Mouse (Mus musculus): ENCODE results near the gene Tmem268.
A peak's percentile ranks its signal among the peaks of the same experiment; 100 is the strongest.

Tmem268 gene

DNA sequence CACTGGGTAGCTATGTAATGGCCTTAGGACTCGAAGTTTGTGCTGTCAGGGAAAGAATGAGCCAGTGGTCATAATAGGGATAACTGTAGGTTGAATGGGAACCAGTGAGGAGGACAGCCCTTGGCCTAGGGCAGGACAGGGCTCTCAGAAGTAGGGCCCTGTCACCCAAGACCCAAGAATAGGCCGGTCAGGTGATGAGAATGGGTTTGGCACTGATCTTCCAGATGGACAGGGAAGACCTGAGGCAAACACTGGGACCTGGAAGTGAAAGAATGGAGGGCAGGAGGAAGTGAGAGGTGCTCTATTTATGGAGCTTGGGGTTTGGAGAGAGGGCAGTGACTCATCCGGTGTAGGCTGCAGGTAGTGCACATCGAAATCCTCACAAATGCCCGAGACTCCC lies 1.9 kb upstream of the Tmem268 start:
- no peak for DNase-seq

DNA sequence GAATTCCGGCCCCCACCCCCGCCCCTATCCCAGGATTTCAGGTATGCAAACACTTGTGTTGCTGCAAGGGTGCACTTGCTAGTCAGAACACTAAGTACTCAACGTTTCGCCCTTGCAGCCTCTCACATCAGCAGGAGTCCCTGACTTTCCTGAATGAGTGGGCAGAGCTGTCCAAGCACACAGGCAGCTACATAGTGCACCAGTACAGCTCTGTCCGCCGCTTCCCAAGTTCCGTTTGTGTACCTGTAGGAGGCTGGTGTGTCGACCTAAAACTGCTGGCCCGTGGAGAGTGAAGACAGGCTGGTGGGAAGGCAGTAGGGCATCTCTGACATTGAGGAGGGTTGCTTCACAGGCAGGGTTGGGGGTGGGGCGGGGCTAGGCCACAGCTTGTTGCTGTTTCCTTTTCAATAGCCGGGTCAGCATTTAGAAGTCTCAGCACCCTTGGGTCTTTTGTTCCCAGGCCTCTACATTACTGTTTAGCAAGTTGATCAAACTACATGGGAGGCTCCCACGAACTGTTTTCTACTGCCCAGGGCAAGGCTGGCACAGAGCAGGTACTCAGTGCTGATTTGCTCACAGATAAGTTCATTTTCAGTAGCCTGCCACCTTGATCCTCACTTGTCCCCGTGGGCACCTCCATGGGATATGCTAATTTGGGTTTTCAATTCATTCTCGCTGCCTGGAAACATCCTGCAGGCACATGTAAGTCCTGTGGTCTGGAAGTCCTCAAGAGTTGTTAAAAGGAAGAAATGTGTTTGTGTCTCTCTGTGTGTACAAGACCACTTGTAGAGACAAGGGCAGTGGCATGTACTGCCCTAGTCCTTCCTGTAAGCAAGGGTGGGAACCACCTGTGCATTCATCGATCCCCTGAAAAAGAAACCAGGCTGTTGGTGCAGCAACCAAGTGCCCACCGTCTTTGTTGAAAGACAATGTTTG lies 1.2 kb upstream of the Tmem268 start:
- DNase-seq: peak; percentile 57

- peak; percentile 23 for DNase-seq
Measured at GRCm38 (mm10) chr4:63559127-63559697, 631 bp downstream of the Tmem268 start.

DNA sequence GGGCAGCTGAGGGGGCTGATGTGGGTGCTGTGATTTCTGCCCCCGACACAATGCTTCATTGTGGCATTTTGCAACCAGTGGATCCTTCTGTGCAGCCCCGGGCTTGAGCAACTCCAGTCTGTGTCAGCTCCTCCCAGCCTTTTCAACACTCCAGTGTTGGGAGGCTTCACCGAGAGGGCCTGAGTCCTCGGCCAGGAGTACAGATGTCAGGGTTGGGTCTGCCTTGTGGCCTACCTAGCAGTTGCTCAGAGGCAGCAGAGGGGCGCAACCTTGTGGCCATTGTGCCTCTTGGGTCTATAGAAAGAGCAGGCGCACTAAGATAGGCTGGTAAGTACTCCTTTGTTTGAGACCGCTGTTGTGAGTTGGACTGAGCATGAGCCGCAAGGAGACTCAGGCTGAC lies 1.5 kb downstream of the Tmem268 start:
- DNase-seq: peak; percentile 24

GRCm38 (mm10) chr4:63561861-63562675 lies 3.5 kb downstream of the Tmem268 start:
- no peak for DNase-seq

- DNase-seq: no peak
Measured at GRCm38 (mm10) chr4:63562742-63563141, 4.2 kb downstream of the Tmem268 start.

- DNase-seq: no peak
Measured at GRCm38 (mm10) chr4:63567712-63568390, 9.3 kb downstream of the Tmem268 start.

DNA sequence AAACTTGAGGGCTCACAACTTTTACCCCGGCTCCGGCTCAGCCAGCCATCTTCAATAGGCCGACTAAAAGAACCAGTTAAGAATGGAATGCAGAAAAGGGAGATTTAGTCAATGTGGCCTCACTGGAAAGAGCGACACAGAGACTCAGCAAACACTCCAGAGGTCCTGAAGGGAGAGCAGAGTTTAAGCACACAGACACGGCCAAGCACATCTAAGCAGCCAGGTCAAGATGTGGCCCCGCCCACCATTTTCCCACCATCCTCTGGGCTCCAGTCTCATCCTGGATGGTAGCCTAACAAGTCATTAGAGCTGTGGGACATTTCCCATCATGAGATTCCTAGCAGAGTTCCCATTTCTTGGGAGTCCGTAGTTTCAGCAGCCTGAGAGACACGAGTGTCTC lies 10.7 kb downstream of the Tmem268 start:
- no peak for DNase-seq

- DNase-seq: no peak
Measured at GRCm38 (mm10) chr4:63570208-63570781, 11.7 kb downstream of the Tmem268 start.

GRCm38 (mm10) chr4:63572621-63573020 lies 14.0 kb downstream of the Tmem268 start:
- no peak for DNase-seq

- no peak for DNase-seq
Measured at GRCm38 (mm10) chr4:63579649-63580048, 21.1 kb downstream of the Tmem268 start.

DNA sequence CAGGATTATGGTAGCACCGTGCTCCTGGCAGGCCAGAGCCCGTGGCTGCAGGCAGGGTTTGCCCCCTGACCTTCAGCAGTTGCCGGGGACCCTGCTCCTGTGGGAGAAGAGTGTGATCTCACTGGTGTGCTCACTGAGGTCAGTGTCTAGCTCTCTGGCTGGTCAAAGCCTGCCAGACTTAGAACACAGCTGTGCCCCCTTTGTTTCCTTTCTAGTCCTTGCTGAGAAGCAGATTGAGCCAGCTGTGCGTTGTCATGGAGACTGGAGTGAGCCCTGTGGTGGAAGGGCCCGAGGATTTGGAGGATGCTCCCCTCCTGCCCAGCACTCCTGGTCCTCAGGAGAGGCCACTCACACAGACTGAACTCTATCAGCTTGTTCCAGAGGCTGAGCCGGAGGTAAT lies 21.5 kb downstream of the Tmem268 start:
- DNase-seq: no peak

DNA sequence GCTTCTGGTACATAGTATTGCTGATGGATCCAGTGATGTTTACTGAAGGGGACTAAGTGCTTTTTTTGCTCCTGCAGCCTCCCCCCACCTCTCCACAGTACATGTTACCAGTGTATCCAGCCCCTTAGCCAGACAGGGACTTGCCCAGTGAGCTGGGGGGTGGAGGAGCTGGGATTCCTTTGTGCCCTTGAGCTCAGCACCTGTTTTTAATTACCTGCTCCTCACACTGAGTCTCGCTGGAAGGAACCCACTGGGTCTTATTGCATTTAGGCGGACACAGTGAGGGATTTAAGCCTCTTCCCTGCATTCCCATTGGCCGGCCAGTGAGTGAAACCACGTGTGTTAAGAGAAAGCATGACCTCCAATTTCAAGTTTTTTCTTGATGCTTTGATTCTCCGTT lies 24.0 kb downstream of the Tmem268 start:
- no peak for DNase-seq

DNA sequence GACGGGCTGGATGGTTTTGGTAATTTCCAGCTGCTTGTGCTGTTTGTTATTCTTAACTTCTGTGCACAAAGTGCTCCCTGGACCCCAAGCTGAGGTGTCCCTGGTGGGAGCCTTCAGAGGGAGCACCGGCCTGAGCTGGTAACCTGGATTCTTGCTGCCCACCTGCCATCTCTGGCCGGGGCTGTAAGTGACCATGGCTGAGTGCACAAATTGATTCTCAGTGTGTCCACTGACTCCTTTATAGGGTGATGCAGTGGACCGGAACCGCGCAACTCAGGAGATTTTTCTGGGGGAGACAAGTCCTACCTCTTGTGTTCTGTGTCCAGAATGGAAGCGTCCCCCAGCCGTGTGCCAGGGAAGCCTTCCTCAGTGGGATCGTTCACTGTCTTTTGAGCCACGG lies 26.6 kb downstream of the Tmem268 start:
- DNase-seq: no peak

DNA sequence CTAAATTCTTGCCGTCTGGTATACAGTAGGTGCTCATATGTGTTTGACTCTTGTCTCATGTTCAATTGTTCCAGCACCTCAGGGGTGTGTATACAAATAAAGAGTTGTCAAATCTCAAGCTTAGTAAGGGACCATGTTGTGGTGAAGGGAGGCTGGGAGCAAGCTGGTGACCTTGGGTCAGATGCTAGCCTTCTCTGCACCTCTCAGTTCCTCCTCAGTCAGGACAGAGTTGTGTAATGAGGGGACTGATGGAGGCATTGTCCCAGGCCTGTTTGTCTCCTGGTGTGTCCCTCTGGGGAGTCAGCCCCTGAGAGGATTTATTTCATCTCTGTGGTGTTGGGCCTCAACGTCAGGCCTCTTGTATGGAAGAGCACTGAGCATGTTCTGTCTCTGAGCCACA lies 27.7 kb downstream of the Tmem268 start:
- no peak for DNase-seq

GRCm38 (mm10) chr4:63589987-63590386 lies 31.4 kb downstream of the Tmem268 start:
- DNase-seq: no peak

DNA sequence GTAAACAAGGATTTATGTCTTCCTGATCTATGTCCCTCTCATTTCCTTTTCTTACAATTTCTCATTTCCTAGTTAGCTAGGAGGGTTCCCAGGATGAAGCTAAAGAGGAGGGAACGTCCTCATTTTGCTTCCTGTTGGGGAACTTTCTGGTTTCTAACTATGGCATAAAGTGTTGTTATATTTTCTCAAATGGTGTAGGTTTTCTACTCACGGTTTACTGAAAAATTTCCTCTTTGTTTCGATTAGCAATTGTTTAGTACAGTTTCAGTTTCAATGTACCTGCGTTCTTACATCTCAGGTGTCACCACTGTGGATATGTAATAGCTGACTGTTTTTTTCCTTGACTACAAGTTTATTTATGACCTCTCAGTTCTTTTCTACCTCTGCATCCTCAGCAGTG lies 32.0 kb downstream of the Tmem268 start:
- no peak for DNase-seq

DNA sequence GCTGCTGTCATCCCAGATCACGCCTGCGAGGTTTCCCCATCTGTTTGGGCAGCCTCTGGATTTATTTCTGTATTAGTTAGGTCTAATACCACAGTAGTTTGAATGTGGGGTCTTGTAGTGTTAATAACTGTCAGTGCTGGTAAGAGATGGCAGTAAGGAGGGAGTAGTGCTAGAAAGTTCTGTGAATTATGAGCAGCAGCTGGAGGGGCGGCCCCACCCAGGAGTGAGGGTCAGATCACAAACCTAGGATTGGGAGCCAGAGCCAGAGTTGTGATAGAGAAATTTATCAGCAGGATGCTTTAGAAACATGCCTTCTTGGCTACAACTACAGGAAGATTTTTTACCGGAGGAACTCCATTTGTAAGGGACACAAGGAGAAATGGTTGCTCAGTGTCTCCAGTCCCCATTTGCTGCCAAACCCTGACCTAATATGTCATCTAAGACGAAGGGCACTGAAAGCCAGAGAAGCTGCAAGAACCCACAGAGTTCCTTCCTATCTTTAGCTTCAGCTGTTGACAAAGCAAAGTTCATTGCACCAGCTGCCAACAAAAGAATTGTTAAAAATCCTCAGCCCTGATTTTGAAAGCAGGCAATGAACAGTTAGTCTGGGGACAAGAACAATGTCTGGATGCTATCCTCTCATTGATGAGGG lies 36.0 kb downstream of the Tmem268 start:
- DNase-seq: peak; percentile 38

GRCm38 (mm10) chr4:63595259-63595658 lies 36.7 kb downstream of the Tmem268 start:
- no peak for DNase-seq

DNA sequence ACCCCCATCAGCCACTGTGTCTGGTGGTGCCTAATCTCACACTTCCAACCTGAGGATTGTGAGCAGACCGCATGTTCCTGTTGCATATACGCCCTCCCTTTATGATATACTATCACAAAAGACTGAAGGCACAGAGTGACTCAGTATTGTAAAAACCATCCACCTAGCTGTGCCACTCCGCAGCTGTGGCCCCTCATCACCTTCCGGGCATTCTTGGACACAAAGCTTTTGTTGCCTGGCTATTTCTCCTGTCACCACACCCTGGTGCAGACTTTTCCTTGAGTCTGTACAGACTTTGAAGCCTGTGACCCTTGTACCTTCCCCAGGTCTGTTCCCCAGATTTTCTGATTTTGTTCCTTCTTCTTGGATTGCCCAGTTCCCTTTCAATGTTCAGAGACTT lies 37.4 kb downstream of the Tmem268 start:
- no peak for DNase-seq

DNA sequence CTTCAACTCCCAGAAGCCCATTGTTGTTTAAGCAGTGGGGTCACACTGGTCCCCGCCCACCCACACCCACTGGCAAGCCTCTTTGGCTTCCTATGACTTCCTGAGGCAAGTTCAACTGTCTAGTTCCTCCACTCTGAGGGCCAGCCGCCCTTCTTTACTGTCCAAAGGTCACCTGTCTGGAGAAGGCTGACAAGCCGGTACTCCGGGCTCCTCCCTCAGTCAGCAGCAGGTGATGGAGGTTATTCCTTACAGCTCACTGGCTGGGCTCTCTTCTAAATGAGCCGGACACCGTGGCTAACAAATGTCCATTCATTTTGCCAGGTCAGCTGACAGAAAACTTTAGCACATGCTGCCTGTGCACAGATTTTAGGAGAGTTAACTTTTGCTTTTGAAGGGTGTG lies 42.2 kb downstream of the Tmem268 start:
- peak; percentile 26 for DNase-seq

- DNase-seq: no peak
Measured at GRCm38 (mm10) chr4:63601263-63601662, 42.7 kb downstream of the Tmem268 start.

Measured in kidney, postnatal 10 days (tissue).